Mouse (Mus musculus): ENCODE results near the gene Chrnb1. TPM values are rescaled to one million over a fixed set of nuclear protein-coding genes. Genes with fewer than 3 reads are reported as not detected.

Gene Chrnb1
- polyA plus RNA-seq, 1 experiment from 2014 or later: 11.1 TPM

DNA sequence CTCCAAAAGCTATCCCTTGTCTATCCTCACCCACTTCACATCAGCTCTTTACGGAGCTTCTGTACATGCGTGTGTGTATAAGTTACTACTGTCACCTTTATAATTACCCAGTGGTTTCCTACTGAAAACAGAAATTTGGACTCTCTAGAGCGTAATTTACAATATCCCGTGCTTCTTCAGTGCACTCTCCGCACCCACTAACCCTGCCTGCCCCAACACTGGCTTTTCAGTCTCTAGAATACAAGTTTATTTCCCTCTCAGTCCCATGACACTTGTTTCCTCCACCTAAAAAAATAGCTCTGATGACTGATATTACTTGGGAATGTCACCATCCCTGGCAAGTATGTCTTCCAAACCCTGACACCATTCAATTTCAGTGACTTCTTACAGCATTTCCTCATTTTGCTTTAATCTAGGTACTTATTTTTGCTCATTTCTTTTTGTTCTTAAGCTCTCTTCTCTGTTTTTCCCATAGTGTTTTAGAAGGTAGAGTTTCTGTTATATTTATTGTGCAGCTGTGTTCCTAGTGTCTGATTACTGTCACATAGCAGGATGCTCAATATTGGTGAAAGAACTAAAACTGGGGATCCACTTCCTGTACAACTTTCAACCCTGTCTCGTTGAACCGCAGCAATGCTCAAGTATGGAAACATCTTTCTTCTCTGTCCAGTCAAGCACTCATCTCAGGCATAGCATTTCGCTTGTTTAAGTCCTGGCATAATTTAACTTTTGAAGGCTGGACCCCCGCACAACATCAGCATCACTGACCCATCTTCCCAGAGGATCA is 38.2 kb downstream of the Chrnb1 start:
- H3K4me3 ChIP-seq: peak overlapping the region; percentile 69
- WGBS: 43% methylated on average over 9 of the region's 9 CpGs

DNA sequence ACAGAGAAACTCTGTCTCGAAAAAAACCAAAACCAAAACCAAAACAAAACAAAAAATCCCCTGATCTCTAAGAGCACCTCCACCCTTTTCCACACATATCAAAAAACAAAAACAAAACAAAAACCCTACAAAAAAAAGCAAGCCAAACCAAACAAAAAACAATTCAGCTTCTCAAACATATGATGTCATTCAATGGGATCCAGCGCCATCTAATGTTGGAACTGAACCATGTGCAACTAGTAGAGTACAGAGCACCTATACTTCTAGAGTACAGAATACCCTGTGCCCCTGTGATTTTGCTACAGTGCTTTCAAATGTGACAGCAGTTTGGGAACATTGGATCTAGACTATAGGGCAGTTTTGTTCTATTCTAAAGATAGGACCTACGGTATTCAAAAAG is 41.0 kb downstream of the Chrnb1 start:
- Histone ChIP-seq H3K9ac (no peak overlapping the region), H3K27me3 (no peaks in the 10 kb centered on the region), H3K9me3 (no peaks in the 10 kb centered on the region), H3K4me2 (replicated peaks) (peak overlapping the region; percentile 75; the same call in 1 of the 2 replicates), H3K4me1 (peaks cover 33% of the 10 kb centered on the region), H3K4me3 (no peak overlapping the region), H3K36me3 (no peaks in the 10 kb centered on the region), H3K27ac (no peak overlapping the region)
- 66% methylated on average over 3 of the region's 3 CpGs for WGBS
- no peak for ATAC-seq (ENCODE audit: insufficient number of reproducible peaks, insufficient read depth, low FRiP score, low TSS enrichment)

More for the DNA sequence above, 38.2 kb downstream of the Chrnb1 start:
- no peaks in the 10 kb centered on the region for H3K36me3 ChIP-seq
- ATAC-seq (ENCODE audit: insufficient number of reproducible peaks, insufficient read depth, low FRiP score, low TSS enrichment): no peak
- peak overlapping the region; percentile 98 for H3K27ac ChIP-seq
- no peaks in the 10 kb centered on the region for H3K9me3 ChIP-seq
- no peaks in the 10 kb centered on the region for H3K27me3 ChIP-seq
- peaks cover 43% of the 10 kb centered on the region for H3K4me1 ChIP-seq
- H3K9ac ChIP-seq: peak overlapping the region; percentile 76
- H3K4me2 ChIP-seq (replicated peaks): peak overlapping the region; percentile 75

DNA sequence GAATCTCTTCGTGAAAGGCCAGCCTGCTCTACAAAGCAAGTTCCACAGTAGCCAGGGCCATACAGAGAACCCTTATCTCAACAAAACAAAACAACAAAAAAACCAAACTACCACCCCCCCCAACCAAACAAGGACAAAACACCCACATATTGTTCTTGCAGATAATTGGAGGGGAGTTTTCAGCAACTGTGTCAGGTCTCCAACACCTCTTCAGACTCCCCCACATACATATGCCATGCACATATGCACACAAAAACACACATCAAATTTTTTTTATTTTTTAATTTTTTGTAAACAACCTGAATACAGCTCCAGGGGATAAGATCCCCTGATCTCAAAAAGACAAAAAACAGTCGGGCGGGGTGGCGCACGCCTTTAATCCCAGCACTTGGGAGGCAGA is 41.5 kb downstream of the Chrnb1 start:
- Histone ChIP-seq H3K4me2 (replicated peaks) (no peak overlapping the region), H3K4me1 (peaks cover 30% of the 10 kb centered on the region), H3K4me3 (no peak overlapping the region), H3K27me3 (no peaks in the 10 kb centered on the region), H3K27ac (no peak overlapping the region), H3K9me3 (no peaks in the 10 kb centered on the region), H3K36me3 (no peaks in the 10 kb centered on the region), H3K9ac (no peak overlapping the region)
- 89% methylated on average over 5 of the region's 5 CpGs for WGBS
- ATAC-seq (ENCODE audit: insufficient number of reproducible peaks, insufficient read depth, low FRiP score, low TSS enrichment): no peak

GRCm38 (mm10) chr11:69752686-69753085 is 43.1 kb downstream of the Chrnb1 start:
- Histone ChIP-seq H3K27me3 (no peaks in the 10 kb centered on the region), H3K4me1 (peaks cover 30% of the 10 kb centered on the region), H3K4me2 (replicated peaks) (no peak overlapping the region), H3K4me3 (no peak overlapping the region), H3K9me3 (no peaks in the 10 kb centered on the region), H3K27ac (no peak overlapping the region), H3K36me3 (peaks cover 6% of the 10 kb centered on the region), H3K9ac (no peak overlapping the region)
- ATAC-seq (ENCODE audit: insufficient number of reproducible peaks, insufficient read depth, low FRiP score, low TSS enrichment): no peak

- H3K4me2 ChIP-seq (replicated peaks): no peak overlapping the region
- peaks cover 22% of the 10 kb centered on the region for H3K4me1 ChIP-seq
- H3K9ac ChIP-seq: no peak overlapping the region
- H3K9me3 ChIP-seq: no peaks in the 10 kb centered on the region
- ATAC-seq (ENCODE audit: insufficient number of reproducible peaks, insufficient read depth, low FRiP score, low TSS enrichment): no peak
- H3K36me3 ChIP-seq: peaks cover 15% of the 10 kb centered on the region
- 78% methylated on average over 3 of the region's 3 CpGs for WGBS
- H3K4me3 ChIP-seq: no peak overlapping the region
- no peak overlapping the region for H3K27ac ChIP-seq
- no peaks in the 10 kb centered on the region for H3K27me3 ChIP-seq
Measured at GRCm38 (mm10) chr11:69751635-69752034, 44.1 kb downstream of the Chrnb1 start.

Other genes with a start within 250 kb of the Chrnb1 start
- 2.4 and 2.8 TPM in 2 replicates for gene Dnah2, start 246.8 kb downstream of the Chrnb1 start, polyA plus RNA-seq (2016; fragmentation: Nextera tagmentation; extraction: Ambion mirVana)
- gene Efnb3, start 235.7 kb downstream of the Chrnb1 start, polyA plus RNA-seq (2016; fragmentation: Nextera tagmentation; extraction: Ambion mirVana): 57.0 and 61.9 TPM in 2 replicates
- 29.4 and 36.2 TPM in 2 replicates for gene Wrap53, start 215.7 kb downstream of the Chrnb1 start, polyA plus RNA-seq (2016; fragmentation: Nextera tagmentation; extraction: Ambion mirVana)
- gene Trp53, start 215.6 kb downstream of the Chrnb1 start, polyA plus RNA-seq (2016; fragmentation: Nextera tagmentation; extraction: Ambion mirVana): 159 and 161 TPM in 2 replicates
- 4.2 and 5.3 TPM in 2 replicates for gene Atp1b2, start 190.0 kb downstream of the Chrnb1 start, polyA plus RNA-seq (2016; fragmentation: Nextera tagmentation; extraction: Ambion mirVana)
- not detected in 2 replicates for gene Shbg, start 178.0 kb downstream of the Chrnb1 start, polyA plus RNA-seq (2016; fragmentation: Nextera tagmentation; extraction: Ambion mirVana)
- gene Sat2, start 173.9 kb downstream of the Chrnb1 start, polyA plus RNA-seq (2016; fragmentation: Nextera tagmentation; extraction: Ambion mirVana): 25.4 and 25.8 TPM in 2 replicates
- 52.2 and 58.4 TPM in 2 replicates for gene Fxr2, start 163.0 kb downstream of the Chrnb1 start, polyA plus RNA-seq (2016; fragmentation: Nextera tagmentation; extraction: Ambion mirVana)
- gene Sox15, start 140.6 kb downstream of the Chrnb1 start, polyA plus RNA-seq (2016; fragmentation: Nextera tagmentation; extraction: Ambion mirVana): 0.36 TPM in 1 of 2 replicates, not detected in the other
- 63.3 and 67.9 TPM in 2 replicates for gene Mpdu1, start 133.3 kb downstream of the Chrnb1 start, polyA plus RNA-seq (2016; fragmentation: Nextera tagmentation; extraction: Ambion mirVana)
- 8.0 and 8.5 TPM in 2 replicates for gene Cd68, start 129.8 kb downstream of the Chrnb1 start, polyA plus RNA-seq (2016; fragmentation: Nextera tagmentation; extraction: Ambion mirVana)
- 561 and 632 TPM in 2 replicates for gene Eif4a1, start 123.5 kb downstream of the Chrnb1 start, polyA plus RNA-seq (2016; fragmentation: Nextera tagmentation; extraction: Ambion mirVana)
- gene Senp3, start 113.9 kb downstream of the Chrnb1 start, polyA plus RNA-seq (2016; fragmentation: Nextera tagmentation; extraction: Ambion mirVana): 134 and 147 TPM in 2 replicates
- 0.50 TPM in 2 replicates for gene Tnfsf13, start 110.2 kb downstream of the Chrnb1 start, polyA plus RNA-seq (2016; fragmentation: Nextera tagmentation; extraction: Ambion mirVana)
- 3.1 and 3.9 TPM in 2 replicates for gene Tnfsf12, start 100.1 kb downstream of the Chrnb1 start, polyA plus RNA-seq (2016; fragmentation: Nextera tagmentation; extraction: Ambion mirVana)
- 2.5 and 3.5 TPM in 2 replicates for gene Tnfsfm13, start 99.8 kb downstream of the Chrnb1 start, polyA plus RNA-seq (2016; fragmentation: Nextera tagmentation; extraction: Ambion mirVana)
- gene Polr2a, start 37.3 kb downstream of the Chrnb1 start, polyA plus RNA-seq (2016; fragmentation: Nextera tagmentation; extraction: Ambion mirVana): 27.9 and 32.7 TPM in 2 replicates
- gene Slc35g3, start 34.0 kb downstream of the Chrnb1 start, polyA plus RNA-seq (2016; fragmentation: Nextera tagmentation; extraction: Ambion mirVana): not detected in 2 replicates
- 2.1 and 2.4 TPM in 2 replicates for gene Zbtb4, start 30.0 kb downstream of the Chrnb1 start, polyA plus RNA-seq (2016; fragmentation: Nextera tagmentation; extraction: Ambion mirVana)
- gene Fgf11, start 5.9 kb upstream of the Chrnb1 start, polyA plus RNA-seq (2016; fragmentation: Nextera tagmentation; extraction: Ambion mirVana): 1.7 and 2.2 TPM in 2 replicates
- 2.9 and 3.0 TPM in 2 replicates for gene Tmem102, start 9.7 kb upstream of the Chrnb1 start, polyA plus RNA-seq (2016; fragmentation: Nextera tagmentation; extraction: Ambion mirVana)
- gene Gm39566, start 19.4 kb upstream of the Chrnb1 start, polyA plus RNA-seq (2016; fragmentation: Nextera tagmentation; extraction: Ambion mirVana): not detected in 2 replicates
- not detected in 2 replicates for gene Spem2, start 22.5 kb upstream of the Chrnb1 start, polyA plus RNA-seq (2016; fragmentation: Nextera tagmentation; extraction: Ambion mirVana)
- 0.29 and 0.58 TPM in 2 replicates for gene Spem1, start 26.2 kb upstream of the Chrnb1 start, polyA plus RNA-seq (2016; fragmentation: Nextera tagmentation; extraction: Ambion mirVana)
- gene Nlgn2, start 41.8 kb upstream of the Chrnb1 start, polyA plus RNA-seq (2016; fragmentation: Nextera tagmentation; extraction: Ambion mirVana): 13.0 and 13.1 TPM in 2 replicates
- 351 and 399 TPM in 2 replicates for gene Tmem256, start 42.6 kb upstream of the Chrnb1 start, polyA plus RNA-seq (2016; fragmentation: Nextera tagmentation; extraction: Ambion mirVana)
- 122 and 127 TPM in 2 replicates for gene Plscr3, start 50.4 kb upstream of the Chrnb1 start, polyA plus RNA-seq (2016; fragmentation: Nextera tagmentation; extraction: Ambion mirVana)
- gene Tnk1, start 62.8 kb upstream of the Chrnb1 start, polyA plus RNA-seq (2016; fragmentation: Nextera tagmentation; extraction: Ambion mirVana): 2.4 and 2.5 TPM in 2 replicates
- gene Tmem95, start 82.1 kb upstream of the Chrnb1 start, polyA plus RNA-seq (2016; fragmentation: Nextera tagmentation; extraction: Ambion mirVana): not detected in 2 replicates
- 2.9 and 3.0 TPM in 2 replicates for gene Kctd11, start 85.5 kb upstream of the Chrnb1 start, polyA plus RNA-seq (2016; fragmentation: Nextera tagmentation; extraction: Ambion mirVana)
- gene Acap1, start 99.6 kb upstream of the Chrnb1 start, polyA plus RNA-seq (2016; fragmentation: Nextera tagmentation; extraction: Ambion mirVana): 0.83 and 1.3 TPM in 2 replicates
- gene 2810408A11Rik, start 105.0 kb upstream of the Chrnb1 start, polyA plus RNA-seq (2016; fragmentation: Nextera tagmentation; extraction: Ambion mirVana): 21.4 and 23.6 TPM in 2 replicates
- gene Neurl4, start 105.1 kb upstream of the Chrnb1 start, polyA plus RNA-seq (2016; fragmentation: Nextera tagmentation; extraction: Ambion mirVana): 14.2 and 15.9 TPM in 2 replicates
- 84.8 and 92.0 TPM in 2 replicates for gene Gps2, start 117.9 kb upstream of the Chrnb1 start, polyA plus RNA-seq (2016; fragmentation: Nextera tagmentation; extraction: Ambion mirVana)
- 1,661 and 1,669 TPM in 2 replicates for gene Eif5a, start 126.0 kb upstream of the Chrnb1 start, polyA plus RNA-seq (2016; fragmentation: Nextera tagmentation; extraction: Ambion mirVana)
- 10.7 and 11.4 TPM in 2 replicates for gene Ybx2, start 139.9 kb upstream of the Chrnb1 start, polyA plus RNA-seq (2016; fragmentation: Nextera tagmentation; extraction: Ambion mirVana)
- 34.2 and 36.1 TPM in 2 replicates for gene Slc2a4, start 152.2 kb upstream of the Chrnb1 start, polyA plus RNA-seq (2016; fragmentation: Nextera tagmentation; extraction: Ambion mirVana)
- gene Cldn7, start 168.8 kb upstream of the Chrnb1 start, polyA plus RNA-seq (2016; fragmentation: Nextera tagmentation; extraction: Ambion mirVana): 29.6 and 32.2 TPM in 2 replicates
- gene Ctdnep1, start 185.2 kb upstream of the Chrnb1 start, polyA plus RNA-seq (2016; fragmentation: Nextera tagmentation; extraction: Ambion mirVana): 32.4 and 32.8 TPM in 2 replicates
- gene Elp5, start 186.6 kb upstream of the Chrnb1 start, polyA plus RNA-seq (2016; fragmentation: Nextera tagmentation; extraction: Ambion mirVana): 123 and 130 TPM in 2 replicates
- gene Gabarap, start 195.2 kb upstream of the Chrnb1 start, polyA plus RNA-seq (2016; fragmentation: Nextera tagmentation; extraction: Ambion mirVana): 463 and 471 TPM in 2 replicates
- 95.1 and 99.1 TPM in 2 replicates for gene Phf23, start 199.8 kb upstream of the Chrnb1 start, polyA plus RNA-seq (2016; fragmentation: Nextera tagmentation; extraction: Ambion mirVana)
- 67.2 and 70.3 TPM in 2 replicates for gene Dvl2, start 204.7 kb upstream of the Chrnb1 start, polyA plus RNA-seq (2016; fragmentation: Nextera tagmentation; extraction: Ambion mirVana)
- 66.8 and 70.4 TPM in 2 replicates for gene Acadvl, start 219.5 kb upstream of the Chrnb1 start, polyA plus RNA-seq (2016; fragmentation: Nextera tagmentation; extraction: Ambion mirVana)
- gene Dlg4, start 221.0 kb upstream of the Chrnb1 start, polyA plus RNA-seq (2016; fragmentation: Nextera tagmentation; extraction: Ambion mirVana): 12.6 and 14.9 TPM in 2 replicates